Mouse (Mus musculus) spleen, adult 2 months (tissue): ENCODE data around the gene Ly6g5b. TPM values are rescaled to one million over a fixed set of nuclear protein-coding genes. Genes with fewer than 3 reads are reported as not detected.

ENCODE experiments used
- DNase-seq, 2 experiments: peaks; one replicate each; pipeline versions ENCODE4 v3.0.0 to v3.0.0-alpha.2; 2012 to 2021; ENCODE audit warnings: low spot score in 2 of 2, low read depth in 1 of 2
- H3K27ac ChIP-seq: fragments of 200-500 bp; 2 replicates; pipeline ENCODE4 v1.5.1; 2012; ENCODE audit warnings: low read length, inconsistent platforms; ENCODE audit not compliant: insufficient read depth
- H3K27me3 ChIP-seq: fragments of 200-500 bp; 2 replicates; pipeline ENCODE4 v1.6.1; 2012; ENCODE audit warnings: mild to moderate bottlenecking, moderate library complexity, low read length, inconsistent platforms; ENCODE audit not compliant: control insufficient read depth, insufficient read depth
- H3K36me3 ChIP-seq: fragments of 200-500 bp; 2 replicates; pipeline ENCODE4 v1.6.1; 2012; ENCODE audit warnings: mild to moderate bottlenecking, low read length, inconsistent platforms; ENCODE audit not compliant: control insufficient read depth, insufficient read depth
- H3K4me1 ChIP-seq: fragments of 200-500 bp; 2 replicates; pipeline ENCODE4 v1.6.1; 2011; ENCODE audit warnings: inconsistent platforms; ENCODE audit not compliant: control insufficient read depth, insufficient read depth, insufficient read length
- H3K4me3 ChIP-seq: fragments of 200-500 bp; 2 replicates; pipeline ENCODE4 v1.5.1; 2011; ENCODE audit warnings: mild to moderate bottlenecking, inconsistent platforms; ENCODE audit not compliant: insufficient read depth, insufficient read length; ENCODE audit errors: extremely low read depth
- CTCF ChIP-seq: fragments of 200-500 bp; IDR thresholded peaks from 2 replicates; pipeline ENCODE4 v1.5.1; 2011; ENCODE audit warnings: mild to moderate bottlenecking, inconsistent platforms; ENCODE audit not compliant: insufficient read depth, insufficient read length, insufficient replicate concordance; ENCODE audit errors: extremely low read depth
- POLR2A ChIP-seq: fragments of 200-500 bp; IDR thresholded peaks from 2 replicates; pipeline ENCODE4 v1.6.1; 2011; ENCODE audit warnings: low read depth, low read length, inconsistent platforms
- WGBS: fragments of 180-500 bp; shearing (Covaris S2); methylation state at CpG from one replicate; pipeline ENCODE4 v1.1.7; 2018; 5-methylcytosine and 5-hydroxymethylcytosine counted together
- polyA plus RNA-seq: library from polyadenylated mRNA; depleted of rRNA; stranded (reverse); fragments of >200 nt; gene quantifications from 2 replicates; pipeline ENCODE4 v1.2.3, GENCODE M21; 2012

The Ly6g5b gene
- polyA plus RNA-seq, 1 experiment: 2.9 TPM

DNA sequence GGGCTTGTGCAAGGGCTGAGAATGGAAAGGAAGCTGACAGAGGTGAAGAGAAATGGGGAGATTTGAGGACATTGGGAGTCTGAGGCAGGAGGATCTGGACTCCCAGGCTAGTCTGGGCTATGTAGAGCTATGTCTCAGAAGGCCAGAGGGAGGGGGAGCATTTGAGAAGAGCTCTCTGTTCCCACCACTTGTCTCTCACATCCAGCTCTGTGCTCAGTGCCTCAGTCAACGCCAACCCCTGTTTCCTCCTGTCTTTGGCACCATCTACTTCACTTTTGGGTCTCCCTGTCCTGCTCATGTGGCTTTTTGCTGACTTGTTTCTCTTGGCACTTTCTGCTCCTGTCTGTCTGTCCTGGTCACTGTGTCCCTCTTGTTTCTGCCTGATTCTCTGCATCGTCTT, 37.9 kb downstream of the Ly6g5b start:
- no peak overlapping the region; the same call in 1 of the 2 replicates for H3K4me3 ChIP-seq
- H3K4me1 ChIP-seq: no peaks in the 10 kb centered on the region; the same call in 1 of the 2 replicates
- WGBS: 11% methylated on average over 2 of the region's 2 CpGs
- H3K27ac ChIP-seq: no peak overlapping the region
- TF ChIP-seq CTCF (no peak), POLR2A (no peak)
- H3K27me3 ChIP-seq: no peaks in the 10 kb centered on the region
- no peaks in the 10 kb centered on the region for H3K36me3 ChIP-seq
- DNase-seq: no peak

DNA sequence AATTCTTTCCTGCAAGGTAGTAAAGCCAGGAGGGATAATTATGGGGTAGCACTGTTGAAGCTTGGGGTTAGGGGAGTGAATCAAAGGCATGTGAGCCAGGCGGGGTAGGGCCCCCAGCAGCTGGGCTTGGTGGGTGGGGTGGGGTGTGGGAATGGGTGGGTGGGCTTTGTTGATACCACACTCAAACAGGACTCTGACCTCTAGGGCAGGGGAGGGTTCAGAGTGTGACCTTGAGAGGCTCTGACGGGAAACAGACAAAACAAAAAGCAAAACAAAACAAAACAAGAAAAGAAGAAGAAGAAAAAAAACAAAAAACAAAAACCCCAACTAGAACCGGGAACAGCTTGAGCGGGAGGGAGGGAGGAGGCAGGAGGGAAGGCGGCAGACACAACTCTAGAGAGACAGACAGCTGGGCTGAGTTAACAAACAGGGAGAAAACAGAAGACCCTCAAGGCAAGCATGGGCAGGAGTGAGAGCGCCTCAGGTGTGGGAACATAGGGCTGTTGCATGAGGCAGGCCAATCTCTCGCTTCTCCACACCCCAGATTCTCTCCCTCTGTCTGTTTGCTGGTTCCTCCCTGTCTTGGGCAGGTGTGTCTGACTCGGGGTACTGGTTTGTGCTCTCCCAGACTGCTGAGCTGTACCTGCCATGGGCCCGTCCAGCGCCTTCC, 38.6 kb downstream of the Ly6g5b start, which contains the start of gene Ly6g6e:
Ly6g6e (plus strand) TSS at position 396 of the 670 bp plus-strand sequence.
- no peak within 1 kb of the TSS; the same call in 1 of the 2 replicates for H3K4me3 ChIP-seq
- 66% methylated on average over 10 of the region's 10 CpGs for WGBS
- H3K27me3 ChIP-seq: no peaks in the 10 kb centered on the region
- no peak for DNase-seq
- H3K4me1 ChIP-seq: no peaks in the 10 kb centered on the region; the same call in 1 of the 2 replicates
- no peak within 1 kb of the TSS for H3K27ac ChIP-seq
- TF ChIP-seq POLR2A (no peak), CTCF (no peak)
- no peaks in the 10 kb centered on the region for H3K36me3 ChIP-seq

DNA sequence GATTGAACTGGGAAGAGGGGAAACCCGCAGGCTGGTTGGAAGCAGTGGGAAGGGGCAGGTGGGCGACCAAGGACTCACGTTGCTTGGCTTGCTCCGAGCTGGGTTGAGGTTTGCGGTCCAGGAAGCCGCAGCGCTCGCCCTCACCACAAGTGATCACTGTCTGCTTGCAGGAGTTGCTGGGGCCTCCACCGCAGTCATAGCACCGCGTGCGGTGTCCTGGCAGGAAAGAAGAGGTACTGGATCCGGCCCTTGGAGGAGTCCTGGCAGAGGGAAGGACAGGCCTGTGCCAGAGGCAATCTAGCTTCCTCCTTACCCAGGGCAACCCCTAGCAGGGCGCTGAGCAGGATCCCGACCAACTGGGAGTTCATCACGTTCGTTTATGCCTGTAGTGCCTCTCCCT, 41.1 kb downstream of the Ly6g5b start:
- DNase-seq: no peak
- Histone ChIP-seq H3K4me1 (no peaks in the 10 kb centered on the region; the same call in 1 of the 2 replicates), H3K27ac (no peak overlapping the region), H3K4me3 (no peak overlapping the region), H3K36me3 (no peaks in the 10 kb centered on the region), H3K27me3 (no peaks in the 10 kb centered on the region)
- WGBS: 10% methylated on average over 17 of the region's 17 CpGs
- TF ChIP-seq CTCF: no peak
- no peak for TF ChIP-seq POLR2A

DNA sequence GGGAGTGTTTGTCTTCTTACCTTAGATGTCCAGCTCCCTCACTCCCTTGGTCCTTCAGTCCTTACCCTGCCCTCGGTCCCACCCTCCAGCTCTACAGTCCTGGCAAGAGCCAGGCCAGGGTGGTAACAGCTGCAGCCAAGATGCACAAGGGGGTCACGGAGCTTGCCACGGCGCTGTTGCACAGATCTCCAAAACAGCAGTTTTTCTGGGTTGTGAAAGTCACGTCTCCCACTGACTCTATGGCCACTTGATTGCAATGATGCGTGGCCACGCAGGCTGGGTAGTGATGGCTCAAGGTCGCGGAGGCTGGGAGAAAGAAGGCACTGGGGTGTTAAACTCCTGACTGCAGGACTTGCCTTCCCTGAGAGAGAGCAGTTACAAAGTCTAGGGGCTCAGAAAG, 43.8 kb downstream of the Ly6g5b start:
- Histone ChIP-seq H3K27me3 (no peaks in the 10 kb centered on the region; the same call in 1 of the 2 replicates), H3K36me3 (no peaks in the 10 kb centered on the region), H3K4me1 (no peaks in the 10 kb centered on the region), H3K4me3 (no peak overlapping the region), H3K27ac (no peak overlapping the region)
- DNase-seq: no peak
- TF ChIP-seq POLR2A: no peak
- TF ChIP-seq CTCF: no peak
- WGBS: 87% methylated on average over 9 of the region's 9 CpGs

DNA sequence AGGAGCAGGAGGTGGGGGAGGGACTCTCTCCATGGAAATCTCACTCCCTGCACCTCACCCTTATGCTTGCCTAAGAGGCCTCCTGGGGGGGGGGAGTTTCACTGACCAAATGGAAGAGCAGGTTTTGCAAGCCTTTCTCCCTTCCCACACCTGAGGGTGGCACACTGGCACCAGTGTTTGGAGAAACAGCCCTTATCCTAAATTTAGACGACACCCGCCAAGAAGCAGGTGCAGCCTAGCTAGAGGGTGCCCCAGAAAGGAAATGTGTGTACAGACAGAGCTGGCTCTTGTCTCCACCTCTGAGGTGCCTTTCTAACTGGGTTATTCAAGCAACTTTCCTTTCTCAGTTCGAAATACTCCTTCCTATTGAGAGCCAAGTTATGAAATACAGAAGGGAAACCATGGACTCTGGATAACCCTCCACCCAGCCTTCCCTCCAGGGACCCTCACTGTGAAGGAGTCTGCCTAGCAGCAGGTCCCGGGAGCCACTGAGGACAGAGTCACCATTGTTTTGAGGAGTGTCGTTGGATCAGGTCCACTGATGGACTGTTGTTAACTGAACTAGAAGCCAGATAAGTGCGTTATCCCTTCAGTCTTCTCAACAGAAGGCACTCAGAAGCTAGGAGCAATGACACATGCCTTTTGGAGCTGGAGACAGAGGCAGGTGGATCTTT, 44.5 kb downstream of the Ly6g5b start:
- H3K4me3 ChIP-seq: no peak overlapping the region
- no peak for DNase-seq
- 44% methylated on average over 6 of the region's 6 CpGs for WGBS
- no peaks in the 10 kb centered on the region for H3K4me1 ChIP-seq
- TF ChIP-seq CTCF (no peak), POLR2A (no peak)
- no peak overlapping the region for H3K27ac ChIP-seq
- H3K27me3 ChIP-seq: no peaks in the 10 kb centered on the region; the same call in 1 of the 2 replicates
- no peaks in the 10 kb centered on the region for H3K36me3 ChIP-seq

DNA sequence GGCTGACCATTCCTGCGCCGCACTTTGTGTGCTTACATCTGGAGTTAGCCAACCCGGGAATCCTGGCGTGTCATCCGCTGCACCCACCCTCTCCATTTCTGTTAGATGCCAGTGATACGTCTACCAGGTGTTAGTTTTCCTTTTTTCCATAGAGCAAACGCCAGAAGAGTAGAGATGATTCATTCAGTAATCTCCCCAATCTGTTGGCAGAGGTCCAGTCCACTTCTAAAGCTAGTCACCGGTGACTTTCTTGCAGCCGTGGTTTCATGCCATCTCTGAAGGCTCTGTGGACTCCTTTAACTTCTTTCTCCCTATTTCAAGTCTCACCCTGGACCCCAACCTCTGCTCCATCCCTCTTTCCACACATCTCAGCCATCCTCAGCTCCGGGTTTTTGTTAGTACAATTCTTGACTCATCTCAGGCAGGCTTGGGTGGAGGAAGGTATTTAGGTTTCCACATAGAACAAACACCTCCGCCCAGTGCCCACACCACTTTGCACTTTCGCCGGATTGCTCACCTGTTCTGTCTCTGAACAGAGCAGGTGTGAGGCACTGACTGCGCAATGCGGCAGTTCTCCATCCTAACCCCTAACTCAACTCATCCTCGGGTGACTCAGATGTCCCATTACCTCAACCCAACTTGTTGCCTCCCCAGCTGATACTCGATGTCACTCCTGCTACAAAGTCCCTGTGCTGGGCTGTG, 46.9 kb downstream of the Ly6g5b start:
- Histone ChIP-seq H3K27me3 (no peaks in the 10 kb centered on the region; the same call in 1 of the 2 replicates), H3K4me1 (peaks cover 8% of the 10 kb centered on the region), H3K36me3 (no peaks in the 10 kb centered on the region), H3K27ac (no peak overlapping the region), H3K4me3 (no peak overlapping the region)
- 74% methylated on average over 17 of the region's 17 CpGs for WGBS
- TF ChIP-seq POLR2A (no peak), CTCF (no peak)
- no peak for DNase-seq

DNA sequence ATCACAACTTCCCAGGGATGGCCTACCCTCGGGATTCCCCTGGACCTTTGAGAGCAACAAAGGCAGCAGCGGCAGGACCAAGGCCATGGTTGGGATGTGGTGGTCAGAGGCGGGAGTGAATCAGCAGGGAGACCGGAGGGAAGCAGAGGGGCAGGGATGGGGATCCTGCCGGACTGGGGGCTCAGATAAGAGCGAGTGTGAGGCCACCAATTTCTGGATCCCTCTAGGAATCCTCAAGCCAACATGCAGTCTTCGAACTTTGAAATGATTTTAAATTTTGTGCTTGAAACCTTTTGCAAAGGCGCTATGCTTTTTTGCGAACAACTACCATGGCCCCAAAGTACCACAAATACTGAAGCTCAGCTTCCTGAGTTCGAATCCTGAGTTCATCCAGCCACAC, 49.1 kb downstream of the Ly6g5b start, which contains the start of gene Mpig6b:
Mpig6b (minus strand) TSS at position 101 of the 400 bp plus-strand sequence.
- 61% methylated on average over 10 of the region's 10 CpGs for WGBS
- H3K36me3 ChIP-seq: no peaks in the 10 kb centered on the region
- TF ChIP-seq POLR2A (no peak), CTCF (no peak)
- H3K4me1 ChIP-seq: peaks cover 8% of the 10 kb centered on the region
- no peak for DNase-seq
- peak within 1 kb of the TSS; percentile 49 for H3K4me3 ChIP-seq
- no peak within 1 kb of the TSS for H3K27ac ChIP-seq
- H3K27me3 ChIP-seq: no peaks in the 10 kb centered on the region; the same call in 1 of the 2 replicates
